Mouse (Mus musculus): ENCODE results near the gene Ackr1. TPM values are rescaled to one million over a fixed set of nuclear protein-coding genes. Genes with fewer than 3 reads are reported as not detected.

Gene Ackr1
- polyA plus RNA-seq, 2 experiments: 53.0 to 76.9 TPM

DNA sequence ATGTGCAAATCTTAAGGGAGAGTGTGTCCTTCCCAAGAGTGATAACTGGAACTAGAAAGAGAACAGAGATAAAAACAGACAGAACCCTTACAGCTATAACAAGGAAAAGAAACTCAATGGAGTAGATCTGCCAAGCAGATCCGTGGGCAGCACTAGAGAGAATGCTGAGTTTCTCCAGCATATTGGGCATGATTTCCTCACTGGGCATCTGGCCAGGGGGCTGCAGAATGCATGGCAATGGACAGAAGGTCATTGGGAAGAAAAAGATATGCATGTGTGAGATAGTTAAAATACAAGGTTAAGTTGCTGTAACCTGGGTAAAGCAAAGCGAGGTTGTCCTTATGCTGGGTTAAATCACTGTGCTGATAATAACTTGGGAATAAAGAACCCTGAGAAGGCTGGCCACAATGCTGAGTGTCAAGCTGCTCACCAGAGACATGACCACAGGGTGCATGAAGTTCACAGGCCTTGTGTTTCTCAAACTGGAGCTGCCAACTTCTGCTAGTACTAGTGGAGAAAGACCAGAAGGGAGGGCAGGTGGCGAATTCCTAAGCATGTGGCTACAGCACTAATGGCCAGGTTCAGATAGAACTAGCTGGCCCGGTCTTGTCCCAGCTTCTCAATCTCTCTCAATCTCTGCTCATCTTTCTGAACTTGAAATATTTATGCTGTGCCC is 30.7 kb upstream of the Ackr1 start:
- no peak overlapping the region for H3K4me3 ChIP-seq (ENCODE audit: insufficient read depth in 1 of 2, low read depth in 2 of 2, low read length in 2 of 2)
- no peak for ATAC-seq (ENCODE audit: insufficient read depth)
- no peak for DNase-seq (ENCODE audit: low read depth in 3 of 3, low spot score in 3 of 3)
- WGBS (ENCODE audit: insufficient replicate concordance): 69% methylated on average over 4 of the region's 4 CpGs
- peaks cover 43% of the 10 kb centered on the region for H3K27me3 ChIP-seq (ENCODE audit: control insufficient read depth, insufficient read depth, low read length)
- H3K36me3 ChIP-seq (replicated peaks; ENCODE audit: control insufficient read depth, insufficient read depth, low read depth): no peaks in the 10 kb centered on the region
- no peaks in the 10 kb centered on the region for H3K9me3 ChIP-seq (ENCODE audit: control insufficient read depth, low read length)
- no peak overlapping the region for H3K4me2 ChIP-seq (ENCODE audit: low read depth)
- H3K4me1 ChIP-seq (replicated peaks; ENCODE audit: control insufficient read depth in 2 of 2, insufficient read depth in 2 of 2, low read length in 1 of 2): peaks cover 0 to 6% of the 10 kb centered on the region in 2 experiments; a peak in 2 of 4 replicates
- TF ChIP-seq CTCF (IDR thresholded peaks at IDR 0.05; ENCODE audit: low read depth) (no peak), EP300 (IDR thresholded peaks at IDR 0.05; ENCODE audit: low read depth) (no peak)
- H3K9ac ChIP-seq (replicated peaks): no peak overlapping the region
- no peak overlapping the region for H3K27ac ChIP-seq

DNA sequence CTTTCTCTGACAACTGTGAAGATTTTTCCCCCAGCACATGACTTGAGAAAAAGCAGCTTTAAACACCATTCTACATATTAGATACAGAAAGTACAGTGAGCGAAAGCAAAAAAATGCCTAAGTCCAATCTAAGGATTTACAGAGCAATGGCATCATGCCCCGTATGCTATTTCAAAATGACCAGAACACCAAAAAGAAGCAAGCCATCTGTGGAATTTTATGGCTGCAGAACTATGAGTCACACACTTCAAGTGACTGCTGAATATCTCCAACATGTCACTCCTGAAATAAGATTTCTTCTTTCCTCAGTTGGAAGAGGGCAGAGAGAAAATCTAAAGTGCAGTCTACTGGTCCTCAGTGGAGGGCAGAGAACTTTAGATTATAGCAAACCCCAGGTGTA is 29.9 kb upstream of the Ackr1 start:
- no peaks in the 10 kb centered on the region for H3K9me3 ChIP-seq (ENCODE audit: control insufficient read depth, low read length)
- no peak overlapping the region for H3K9ac ChIP-seq (replicated peaks)
- DNase-seq (ENCODE audit: low read depth in 3 of 3, low spot score in 3 of 3) (no peak), ATAC-seq (ENCODE audit: insufficient read depth) (no peak)
- H3K36me3 ChIP-seq (replicated peaks; ENCODE audit: control insufficient read depth, insufficient read depth, low read depth): no peaks in the 10 kb centered on the region
- H3K4me3 ChIP-seq (ENCODE audit: insufficient read depth in 1 of 2, low read depth in 2 of 2, low read length in 2 of 2): no peak overlapping the region
- peaks cover 37% of the 10 kb centered on the region for H3K27me3 ChIP-seq (ENCODE audit: control insufficient read depth, insufficient read depth, low read length)
- 78% methylated on average over 2 of the region's 2 CpGs for WGBS (ENCODE audit: insufficient replicate concordance)
- H3K27ac ChIP-seq: no peak overlapping the region
- TF ChIP-seq CTCF (IDR thresholded peaks at IDR 0.05; ENCODE audit: low read depth) (no peak), EP300 (IDR thresholded peaks at IDR 0.05; ENCODE audit: low read depth) (no peak)
- H3K4me2 ChIP-seq (ENCODE audit: low read depth): no peak overlapping the region
- H3K4me1 ChIP-seq (replicated peaks; ENCODE audit: control insufficient read depth in 2 of 2, insufficient read depth in 2 of 2, low read length in 1 of 2): peaks cover 0 to 6% of the 10 kb centered on the region in 2 experiments; a peak in 2 of 4 replicates

DNA sequence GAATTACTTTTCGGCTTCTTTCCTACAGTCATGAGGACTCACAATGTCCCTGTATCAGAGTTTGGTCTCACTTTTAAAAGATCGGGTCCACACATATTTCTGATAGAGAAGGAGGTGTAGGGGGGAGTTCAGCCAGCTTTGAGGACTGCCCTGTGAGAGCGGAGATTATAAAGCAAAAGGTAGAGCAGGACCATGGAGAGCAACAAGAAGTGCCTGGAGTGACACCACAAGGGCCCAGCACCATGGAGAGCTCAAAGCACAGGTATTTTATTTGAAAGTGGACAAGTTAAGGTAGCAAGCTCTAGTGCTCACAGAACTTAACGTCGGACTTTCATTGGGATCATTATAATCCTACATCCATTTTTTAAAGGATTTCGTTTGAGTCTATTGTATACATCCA is 28.1 kb upstream of the Ackr1 start:
- peak; percentile 39 to 42 (median 41) for DNase-seq (ENCODE audit: low read depth in 3 of 3, low spot score in 3 of 3)
- Histone ChIP-seq H3K4me3 (ENCODE audit: insufficient read depth in 1 of 2, low read depth in 2 of 2, low read length in 2 of 2) (no peak overlapping the region), H3K27ac (no peak overlapping the region), H3K4me2 (ENCODE audit: low read depth) (no peak overlapping the region), H3K4me1 (replicated peaks; ENCODE audit: control insufficient read depth in 2 of 2, insufficient read depth in 2 of 2, low read length in 1 of 2) (peaks cover 0 to 6% of the 10 kb centered on the region in 2 experiments; a peak in 2 of 4 replicates), H3K9me3 (ENCODE audit: control insufficient read depth, low read length) (no peaks in the 10 kb centered on the region), H3K36me3 (replicated peaks; ENCODE audit: control insufficient read depth, insufficient read depth, low read depth) (no peaks in the 10 kb centered on the region), H3K9ac (replicated peaks) (no peak overlapping the region), H3K27me3 (ENCODE audit: control insufficient read depth, insufficient read depth, low read length) (peaks cover 19% of the 10 kb centered on the region)
- WGBS (ENCODE audit: insufficient replicate concordance): 23% methylated on average over 6 of the region's 6 CpGs
- ATAC-seq (ENCODE audit: insufficient read depth): no peak
- TF ChIP-seq CTCF (IDR thresholded peaks at IDR 0.05; ENCODE audit: low read depth) (no peak), EP300 (IDR thresholded peaks at IDR 0.05; ENCODE audit: low read depth) (no peak)

DNA sequence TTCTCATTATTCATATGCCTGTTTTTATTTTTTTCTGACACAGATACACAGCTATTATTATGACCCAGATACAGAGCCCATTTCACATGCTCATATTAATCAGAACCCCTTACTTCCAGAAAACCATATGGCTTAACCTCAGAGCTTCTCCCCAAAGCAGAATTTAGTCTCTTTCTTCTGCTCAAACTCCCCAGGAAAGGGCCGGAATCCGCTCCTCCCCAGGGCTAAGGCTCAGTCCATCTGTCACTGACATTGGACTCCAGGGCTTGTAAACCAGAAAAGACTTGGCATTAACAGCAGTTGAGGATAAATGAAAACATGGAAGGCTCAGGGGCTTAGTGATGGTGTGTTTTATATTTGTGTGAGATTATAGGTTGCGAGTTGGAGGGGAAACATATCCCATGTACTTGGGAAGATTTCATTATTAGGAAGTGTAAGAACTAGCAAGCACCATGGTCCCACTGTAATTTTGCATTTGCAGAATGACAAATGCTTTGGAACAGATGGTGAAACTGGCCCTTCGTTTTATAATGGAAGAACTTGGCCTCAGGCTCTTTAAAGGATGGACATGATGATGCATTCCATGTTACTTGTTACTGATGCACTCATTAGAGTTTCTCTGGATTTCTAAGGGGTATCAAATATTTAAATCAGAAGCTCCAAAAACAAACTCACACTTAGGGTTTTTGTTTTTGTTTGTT is 26.2 kb upstream of the Ackr1 start:
- ATAC-seq (ENCODE audit: insufficient read depth) (no peak), DNase-seq (ENCODE audit: low read depth in 3 of 3, low spot score in 3 of 3) (no peak)
- H3K4me2 ChIP-seq (ENCODE audit: low read depth): no peak overlapping the region
- no peak overlapping the region for H3K9ac ChIP-seq (replicated peaks)
- H3K36me3 ChIP-seq (replicated peaks; ENCODE audit: control insufficient read depth, insufficient read depth, low read depth): no peaks in the 10 kb centered on the region
- H3K27me3 ChIP-seq (ENCODE audit: control insufficient read depth, insufficient read depth, low read length): peaks cover under 1% of the 10 kb centered on the region
- TF ChIP-seq EP300 (IDR thresholded peaks at IDR 0.05; ENCODE audit: low read depth) (no peak), CTCF (IDR thresholded peaks at IDR 0.05; ENCODE audit: low read depth) (no peak)
- 66% methylated on average over 4 of the region's 4 CpGs for WGBS (ENCODE audit: insufficient replicate concordance)
- no peaks in the 10 kb centered on the region for H3K9me3 ChIP-seq (ENCODE audit: control insufficient read depth, low read length)
- H3K4me3 ChIP-seq (ENCODE audit: insufficient read depth in 1 of 2, low read depth in 2 of 2, low read length in 2 of 2): no peak overlapping the region
- no peak overlapping the region for H3K27ac ChIP-seq
- H3K4me1 ChIP-seq (replicated peaks; ENCODE audit: control insufficient read depth in 2 of 2, insufficient read depth in 2 of 2, low read length in 1 of 2): peaks cover 12 to 17% of the 10 kb centered on the region in 2 experiments

DNA sequence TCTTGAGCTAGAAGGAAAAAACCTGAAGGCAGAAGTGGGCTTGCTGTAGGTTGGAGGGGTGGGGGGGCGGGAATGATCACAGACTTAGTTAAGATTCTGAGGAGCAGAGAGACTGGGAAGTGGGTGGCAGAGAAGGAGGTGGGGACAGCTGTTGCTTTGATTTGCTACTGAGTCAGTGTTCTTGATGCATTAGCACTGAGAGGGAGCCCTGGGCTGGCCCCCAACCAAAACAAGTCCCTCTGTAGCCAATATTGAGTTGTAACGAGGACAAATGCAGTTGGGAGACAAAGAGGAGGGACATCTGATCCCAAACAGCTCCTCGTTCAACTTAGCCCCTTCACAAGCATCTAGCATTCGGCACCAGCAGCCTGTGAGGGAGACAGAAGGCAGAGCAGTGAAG is 24.2 kb upstream of the Ackr1 start:
- Histone ChIP-seq H3K4me2 (ENCODE audit: low read depth) (no peak overlapping the region), H3K27ac (no peak overlapping the region), H3K36me3 (replicated peaks; ENCODE audit: control insufficient read depth, insufficient read depth, low read depth) (no peaks in the 10 kb centered on the region), H3K4me3 (ENCODE audit: insufficient read depth in 1 of 2, low read depth in 2 of 2, low read length in 2 of 2) (no peak overlapping the region), H3K9me3 (ENCODE audit: control insufficient read depth, low read length) (no peaks in the 10 kb centered on the region), H3K4me1 (replicated peaks; ENCODE audit: control insufficient read depth in 2 of 2, insufficient read depth in 2 of 2, low read length in 1 of 2) (peaks cover 16 to 19% of the 10 kb centered on the region in 2 experiments), H3K9ac (replicated peaks) (no peak overlapping the region), H3K27me3 (ENCODE audit: control insufficient read depth, insufficient read depth, low read length) (no peaks in the 10 kb centered on the region)
- no peak for TF ChIP-seq CTCF (IDR thresholded peaks at IDR 0.05; ENCODE audit: low read depth)
- TF ChIP-seq EP300 (IDR thresholded peaks at IDR 0.05; ENCODE audit: low read depth): no peak
- DNase-seq (ENCODE audit: low read depth in 3 of 3, low spot score in 3 of 3) (no peak), ATAC-seq (ENCODE audit: insufficient read depth) (no peak)
- WGBS (ENCODE audit: insufficient replicate concordance): 34% methylated on average over 4 of the region's 4 CpGs

Measured in liver, embryonic 14.5 days (tissue).